ENCODE assay signal across 19 mouse cellular contexts in genomic region chr5:105472983-105473705, GRCm38 (mm10).
"Had no signal": no experiment of that assay in that cellular context is flagged by ENCODE, and none has a peak within 500 bp of the region (broad histone marks: within the 10 kb centered on the region; RNA-seq: fewer than 3 reads in every experiment).

No protein-coding gene starts in this region.

- DNase-seq: kidney, adult 8-10 months; kidney, postnatal 10 days; kidney, postnatal 36 days; layer of hippocampus, adult 9-11 months; left cerebral cortex, postnatal 4 days; liver, embryonic 13.5 days; lung, adult 2 months; retina, postnatal 1 day; right cerebral cortex, postnatal 25 days; spleen, adult 18-20 months; thymus, postnatal 25 days had no signal

- H3K4me3 ChIP-seq: kidney, embryonic 15.5 days; liver, embryonic 13.5 days; megakaryocyte, embryonic 14.5 days; midbrain, embryonic 10.5 days; midbrain, embryonic 13.5 days; myocyte; neural tube, embryonic 13.5 days; stomach, embryonic 15.5 days had no signal

- H3K27ac ChIP-seq: liver, embryonic 13.5 days; midbrain, embryonic 10.5 days; midbrain, embryonic 13.5 days; neural tube, embryonic 13.5 days; stomach, embryonic 15.5 days had no signal

- H3K9me3 ChIP-seq: kidney, embryonic 15.5 days; liver, embryonic 13.5 days; megakaryocyte, embryonic 14.5 days; midbrain, embryonic 10.5 days; midbrain, embryonic 13.5 days; neural tube, embryonic 13.5 days; stomach, embryonic 15.5 days had no signal

- H3K4me1 ChIP-seq: liver, embryonic 13.5 days; stomach, embryonic 15.5 days had no signal

- H3K27me3 ChIP-seq: kidney, embryonic 15.5 days; liver, embryonic 13.5 days; megakaryocyte, embryonic 14.5 days; midbrain, embryonic 13.5 days; neural tube, embryonic 13.5 days; stomach, embryonic 15.5 days had no signal

- ATAC-seq: midbrain, embryonic 13.5 days; midbrain, embryonic 16.5 days had no signal

- H3K9ac ChIP-seq: kidney, embryonic 15.5 days; liver, embryonic 13.5 days; midbrain, embryonic 13.5 days; neural tube, embryonic 13.5 days; stomach, embryonic 15.5 days had no signal

- H3K4me2 ChIP-seq: kidney, embryonic 15.5 days; liver, embryonic 13.5 days; midbrain, embryonic 13.5 days; neural tube, embryonic 13.5 days; stomach, embryonic 15.5 days had no signal

- H3K36me3 ChIP-seq: kidney, embryonic 15.5 days; neural tube, embryonic 13.5 days; stomach, embryonic 15.5 days had no signal
